Mouse (Mus musculus) kidney, postnatal 4 days (tissue): Measurements from ENCODE around the gene Ints7.

Experiments used
- DNase-seq, 2 experiments: peaks; one replicate each; pipeline ENCODE4 v3.0.0; 2021; ENCODE audit warnings: mixed read lengths in 2 of 2

Gene Ints7

DNA sequence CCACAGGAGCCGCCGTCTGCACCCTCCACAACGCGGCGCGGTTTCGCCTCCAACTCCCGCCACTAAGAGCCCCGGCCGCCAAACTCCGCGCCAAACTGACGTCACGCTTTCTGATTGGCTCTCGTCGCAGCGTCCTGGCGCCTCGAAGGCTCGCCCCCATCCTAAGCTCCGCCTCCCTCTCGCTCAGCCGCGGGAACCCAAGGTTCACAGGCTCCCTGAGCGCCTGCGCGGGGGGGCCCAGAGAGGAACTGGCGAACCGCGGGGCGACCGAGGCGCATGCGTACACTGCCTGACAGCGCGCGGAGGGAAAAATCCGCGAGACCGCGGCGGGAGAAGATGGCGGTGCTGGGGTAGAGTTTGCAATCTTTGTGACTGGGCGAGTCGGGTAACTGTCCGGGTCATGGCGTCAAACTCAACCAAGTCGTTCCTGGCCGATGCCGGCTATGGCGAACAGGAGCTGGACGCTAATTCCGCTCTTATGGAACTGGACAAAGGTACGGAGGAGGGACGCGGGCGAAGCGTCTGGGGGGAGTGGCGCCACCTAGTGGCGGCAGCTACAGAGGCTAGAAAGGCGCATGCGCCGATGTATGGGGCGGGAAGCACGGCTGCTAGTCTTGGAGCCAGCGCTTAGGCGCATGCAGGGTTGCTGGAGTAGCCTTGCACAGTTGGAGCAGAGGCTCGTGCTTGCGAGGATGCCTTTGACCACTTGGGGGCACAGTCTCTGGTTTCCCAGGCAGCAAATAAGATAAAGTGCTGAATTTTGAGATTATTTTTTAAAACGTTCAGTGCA lies at the start of gene Ints7, which contains the start of gene Dtl:
Ints7 (plus strand) TSS at position 179 of the 790 bp plus-strand sequence.
Dtl (minus strand) TSS at position 87 of the 790 bp plus-strand sequence.
- DNase-seq = peak; percentile 100

DNA sequence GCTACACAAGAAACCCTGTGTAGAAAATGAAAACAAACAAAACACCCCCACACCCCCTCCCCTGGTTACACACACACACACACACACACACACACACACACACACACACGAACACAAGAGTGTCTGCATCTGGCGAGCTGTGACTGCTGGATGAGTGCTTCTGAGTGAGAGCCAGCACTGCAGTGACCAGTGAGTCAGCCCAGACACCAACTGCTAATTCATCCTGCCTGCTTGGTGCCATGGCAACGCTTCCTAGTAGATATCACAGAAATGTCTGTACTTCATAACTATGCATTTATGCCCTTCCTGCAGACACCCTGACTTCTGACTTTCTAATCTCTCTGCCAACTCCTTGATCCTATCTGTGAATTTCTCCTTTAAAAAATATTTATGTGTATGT lies 48.3 kb upstream of the Ints7 start:
- no peak for DNase-seq

DNA sequence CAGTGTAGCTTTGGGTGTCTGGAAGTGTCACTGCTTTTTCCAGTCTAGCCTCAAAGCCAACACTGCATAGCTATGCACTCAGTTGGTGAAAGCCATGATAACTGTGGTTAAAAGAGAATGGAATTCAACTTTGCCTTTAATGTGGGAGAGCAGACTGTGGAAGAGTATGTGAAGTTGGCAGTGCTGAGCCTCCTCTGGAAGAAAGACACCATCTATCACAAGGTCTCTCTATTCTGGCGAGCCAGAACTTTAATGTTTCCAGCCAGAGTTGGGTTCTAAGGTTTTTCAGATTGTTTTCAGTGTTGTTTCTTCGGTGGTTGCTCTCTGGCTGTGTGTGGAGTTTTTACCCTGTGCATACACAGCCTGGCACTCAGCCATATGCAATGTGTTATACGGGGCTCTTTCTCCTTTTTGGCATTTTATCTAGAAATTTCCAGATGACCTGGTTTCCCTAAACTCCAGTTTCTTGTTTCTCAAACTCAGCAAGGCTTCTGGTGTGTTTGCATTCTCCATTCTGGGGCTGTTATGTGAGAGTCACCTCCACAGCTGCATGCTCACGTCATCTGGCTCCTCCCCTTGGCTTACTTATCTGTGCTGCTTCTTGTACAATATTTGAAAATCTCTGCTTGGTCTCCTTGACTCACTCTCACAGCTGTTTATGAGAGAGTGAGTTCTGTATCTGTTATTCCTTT lies 47.4 kb upstream of the Ints7 start:
- peak in 1 of 2 experiments; percentile 12 for DNase-seq

DNA sequence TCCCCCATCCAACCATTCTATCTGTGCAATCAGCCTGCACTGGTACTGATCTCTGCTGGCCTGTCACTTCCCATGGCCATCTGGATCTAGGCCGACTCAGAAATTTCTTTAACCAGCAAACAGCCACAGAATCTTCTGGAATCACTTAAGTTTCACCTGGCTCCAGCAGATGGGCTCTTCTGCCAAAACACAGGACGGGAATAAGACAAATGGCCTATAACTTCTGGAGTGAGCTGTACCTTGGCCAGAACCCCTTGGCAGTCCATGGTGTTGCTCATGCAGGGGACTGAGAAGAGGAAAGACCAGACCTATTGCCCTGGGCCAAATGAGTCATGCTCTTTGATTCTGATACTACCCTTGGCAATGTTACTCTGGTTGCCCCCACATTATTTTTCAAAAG lies 46.0 kb upstream of the Ints7 start:
- no peak for DNase-seq

DNA sequence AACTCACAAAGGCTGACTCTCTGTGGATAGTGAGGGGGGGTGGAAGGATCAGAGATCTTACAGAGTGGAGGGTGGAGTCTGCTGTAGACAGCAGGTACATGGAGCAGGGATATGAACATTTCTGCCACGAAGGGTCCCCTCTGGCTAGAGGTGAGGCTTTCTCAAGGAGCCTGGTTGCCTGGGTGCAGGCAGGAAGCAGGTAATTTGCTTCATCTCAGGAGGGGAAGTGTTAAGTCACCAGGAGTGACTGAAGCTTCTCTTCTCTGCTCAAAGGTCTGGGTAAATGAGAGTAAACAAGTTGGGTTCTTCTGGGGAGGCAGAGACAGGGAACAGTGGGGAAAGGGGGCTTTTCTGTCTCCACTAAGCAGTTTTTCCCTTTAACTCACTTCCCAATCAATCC lies 44.4 kb upstream of the Ints7 start:
- DNase-seq = no peak

DNA sequence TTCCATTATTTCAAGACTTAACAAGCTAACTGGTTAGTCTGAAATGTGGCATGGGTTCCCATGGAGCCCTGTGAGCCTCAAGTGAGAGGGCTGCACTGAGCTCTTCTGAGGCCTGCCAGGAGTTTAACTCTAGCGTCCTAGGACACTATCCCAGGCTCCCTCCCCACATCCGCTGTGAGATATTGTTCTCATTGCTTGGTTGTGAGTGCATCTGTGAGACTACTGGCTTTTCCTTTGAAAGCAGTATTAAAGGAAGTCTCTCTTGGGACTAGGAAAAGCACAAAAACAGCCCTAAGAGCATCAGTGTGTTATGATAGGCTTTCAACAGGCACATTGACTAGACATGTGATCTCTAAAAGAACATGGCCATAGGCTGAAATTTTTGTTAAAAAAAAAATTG lies 40.5 kb upstream of the Ints7 start:
- no peak for DNase-seq

DNA sequence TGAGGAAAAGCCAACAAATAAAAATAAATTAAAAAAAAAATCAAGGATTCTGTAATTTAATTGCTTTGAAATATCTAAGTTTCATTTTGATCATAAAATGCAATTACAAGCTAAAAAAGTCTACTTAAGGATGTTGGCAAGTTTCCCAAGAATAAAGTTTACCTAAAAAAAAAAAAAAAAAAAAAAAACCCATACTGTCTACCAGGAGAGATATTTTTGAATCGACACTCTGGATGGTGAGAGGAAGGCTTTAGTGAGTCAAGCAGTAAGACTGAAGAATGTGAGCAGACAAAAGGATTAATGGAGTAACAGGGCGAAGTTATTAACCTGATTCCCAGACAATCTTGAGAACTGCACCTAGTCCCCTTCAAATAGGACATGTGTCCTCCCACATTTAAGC lies 35.1 kb upstream of the Ints7 start:
- no peak for DNase-seq

DNA sequence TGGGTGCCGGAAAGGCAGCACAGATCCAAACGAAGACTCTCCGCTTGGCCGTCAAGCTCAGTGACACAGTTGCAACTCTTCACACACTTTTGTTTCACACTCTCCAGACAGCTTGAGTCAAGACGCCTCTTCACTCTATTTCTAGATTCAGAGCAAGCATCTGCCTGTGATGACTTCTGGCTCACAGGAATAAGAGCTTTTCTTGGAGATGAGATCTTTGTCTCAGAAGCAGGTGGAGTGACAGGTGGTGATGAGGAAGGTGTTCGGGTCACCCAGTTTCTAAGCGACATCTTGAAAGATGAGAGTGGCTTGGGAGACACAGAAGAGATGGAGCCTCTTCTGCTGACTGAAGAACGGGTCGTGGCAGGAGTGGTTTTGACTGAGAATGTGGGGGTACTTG lies 34.4 kb upstream of the Ints7 start:
- DNase-seq = no peak

DNA sequence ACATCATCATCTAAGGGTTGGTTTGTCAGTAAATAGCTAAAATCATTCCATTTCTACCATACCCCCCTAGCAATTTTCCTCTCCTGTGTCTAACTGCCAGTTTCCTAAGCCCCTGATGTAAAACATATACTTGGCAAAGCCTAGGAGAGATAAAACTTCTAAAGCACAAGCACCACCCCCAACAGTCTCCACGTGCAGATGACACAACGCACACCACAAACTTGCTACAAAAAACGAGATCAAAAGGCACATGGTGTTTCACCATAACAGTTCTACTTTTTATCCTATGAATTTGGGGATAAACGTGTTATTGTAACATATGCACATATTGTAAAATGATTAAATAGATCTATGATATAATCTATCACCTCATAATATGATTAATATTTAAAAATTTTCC lies 33.8 kb upstream of the Ints7 start:
- no peak for DNase-seq

DNA sequence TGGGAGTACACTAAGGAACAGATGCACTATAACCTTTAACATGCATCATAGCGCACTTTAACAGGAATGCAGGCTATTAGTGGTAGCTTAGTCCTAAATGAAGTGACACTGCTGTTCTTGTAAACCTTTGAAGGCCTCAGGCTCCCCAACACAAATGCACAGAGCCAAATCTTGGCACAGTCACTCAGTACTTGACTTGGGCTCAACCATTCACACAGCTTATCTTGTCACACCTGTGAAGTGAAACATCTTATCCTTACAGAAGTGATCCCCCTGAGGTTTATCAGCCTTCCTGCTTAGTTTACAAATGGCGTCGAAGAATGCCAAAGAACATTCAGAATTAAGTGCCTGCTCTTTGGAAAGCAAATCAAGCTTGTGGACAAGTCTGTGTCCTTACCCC lies 31.7 kb upstream of the Ints7 start:
- no peak for DNase-seq

DNA sequence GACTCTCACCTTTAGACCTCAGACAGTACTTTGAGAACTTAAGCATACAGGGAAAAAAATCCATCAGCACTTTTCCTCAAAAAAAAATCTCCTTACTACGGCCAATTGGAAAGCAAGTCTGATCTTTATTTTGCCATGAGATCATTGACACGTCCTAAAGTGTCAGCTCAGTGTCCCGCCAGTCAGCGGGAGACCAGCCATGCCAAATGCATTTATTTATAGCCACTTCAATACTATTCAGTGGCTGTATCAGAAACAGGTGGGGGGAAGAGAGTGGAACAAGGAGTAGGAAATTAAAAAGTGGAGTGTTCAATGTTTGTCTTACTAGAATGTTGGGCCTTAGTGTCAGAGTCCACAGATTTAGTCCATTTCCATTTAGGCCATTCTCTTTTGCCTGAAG lies 24.6 kb upstream of the Ints7 start:
- no peak for DNase-seq

DNA sequence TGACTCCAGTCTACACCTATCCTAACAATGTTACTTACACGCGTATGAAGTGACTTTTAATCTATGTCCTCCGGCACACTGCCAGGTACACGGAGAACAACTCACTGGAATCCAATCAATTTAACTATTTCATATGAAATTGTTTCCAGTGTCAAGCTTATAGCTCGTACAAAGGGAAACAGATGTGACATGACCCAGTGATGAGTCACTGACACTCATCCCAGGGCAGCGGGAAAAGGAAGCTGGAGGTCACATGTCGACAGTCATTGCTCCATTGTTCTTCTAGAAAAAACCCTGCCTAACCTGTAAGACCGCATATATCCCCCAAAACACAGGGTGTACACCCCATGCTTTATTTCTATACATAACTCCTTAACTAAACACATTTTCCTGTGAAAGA lies 18.3 kb upstream of the Ints7 start:
- peak; percentile 14 to 29 for DNase-seq

DNA sequence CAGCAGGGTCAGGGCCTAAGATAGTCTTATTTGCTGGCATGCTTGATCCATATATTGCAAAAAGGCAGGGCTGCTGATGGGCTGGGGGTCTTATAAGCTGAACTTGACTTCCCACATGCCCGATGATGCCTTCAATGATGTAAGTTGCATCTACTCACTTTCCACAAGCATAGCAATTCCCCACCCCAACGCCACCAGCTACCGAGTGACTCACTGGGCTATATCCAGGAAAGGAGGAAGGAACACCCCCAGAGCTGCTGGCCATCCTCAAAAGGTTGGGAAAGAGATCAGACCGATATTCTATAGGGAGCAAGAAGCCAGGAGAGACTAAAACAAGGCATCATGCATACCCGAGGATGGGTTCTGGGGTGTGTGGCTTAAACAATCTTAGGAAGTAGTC lies 15.7 kb upstream of the Ints7 start:
- DNase-seq = no peak

DNA sequence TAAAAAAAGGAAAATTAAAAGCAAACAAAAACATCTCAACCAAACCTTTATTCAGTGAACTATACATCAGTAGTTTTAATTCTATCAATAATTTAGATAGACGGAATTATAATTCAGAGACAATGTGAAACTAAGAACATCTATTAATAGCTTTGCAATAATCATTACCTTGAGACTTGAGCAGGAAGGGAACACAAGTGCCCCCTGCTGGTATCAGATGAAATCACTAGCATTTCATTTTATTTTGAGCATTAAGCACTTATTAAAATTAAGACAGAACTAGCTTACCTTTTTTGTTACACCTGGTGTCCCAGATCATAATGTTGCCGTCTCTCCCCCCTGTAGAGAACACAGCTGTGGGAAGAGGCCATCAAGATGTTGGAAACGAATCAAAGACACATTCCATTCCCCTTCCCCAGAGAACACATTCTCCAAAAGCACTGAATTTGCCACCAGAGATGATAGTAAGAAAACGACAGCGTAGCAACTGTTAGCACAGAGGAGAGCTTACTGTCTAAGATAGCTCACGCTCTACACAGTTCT lies 12.5 kb upstream of the Ints7 start:
- peak; percentile 22 to 37 for DNase-seq

DNA sequence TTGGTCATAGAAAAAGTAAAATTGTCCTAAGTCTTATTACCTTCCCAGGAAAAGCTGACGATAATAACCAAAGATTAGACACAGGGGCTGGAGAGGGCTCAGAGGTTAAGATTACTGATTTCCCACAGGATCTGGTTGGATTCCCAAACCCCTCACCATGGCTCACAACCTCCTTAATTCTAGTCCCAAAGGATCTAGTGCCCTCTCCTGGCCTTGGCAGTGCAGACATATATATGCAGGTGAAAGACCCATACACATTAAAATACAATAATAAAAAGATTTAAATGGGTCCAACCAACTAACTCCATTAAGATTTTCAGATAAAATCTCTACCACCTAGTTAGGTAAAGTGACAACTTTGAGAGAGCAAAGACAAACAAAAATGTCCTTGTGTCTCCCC lies 7.6 kb upstream of the Ints7 start:
- peak; percentile 24 to 49 for DNase-seq

DNA sequence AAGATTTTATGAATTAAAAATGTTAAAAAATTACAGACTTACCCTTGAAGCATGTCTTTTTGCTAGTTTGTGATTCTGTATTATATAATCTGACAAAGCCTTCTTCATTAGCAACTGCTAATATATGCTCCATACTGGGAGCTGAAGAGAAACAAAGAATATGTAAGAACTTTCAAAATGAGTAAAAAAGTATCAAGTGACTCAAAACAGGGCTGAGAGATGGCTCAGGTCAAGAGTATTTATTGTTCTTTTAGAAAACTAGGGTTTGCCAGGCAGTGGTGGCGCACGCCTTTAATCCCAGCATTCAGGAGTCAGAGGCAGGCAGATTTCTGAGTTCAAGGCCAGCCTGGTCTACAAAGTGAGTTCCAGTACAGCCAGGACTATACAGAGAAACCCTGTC lies 5.8 kb upstream of the Ints7 start:
- DNase-seq = no peak

DNA sequence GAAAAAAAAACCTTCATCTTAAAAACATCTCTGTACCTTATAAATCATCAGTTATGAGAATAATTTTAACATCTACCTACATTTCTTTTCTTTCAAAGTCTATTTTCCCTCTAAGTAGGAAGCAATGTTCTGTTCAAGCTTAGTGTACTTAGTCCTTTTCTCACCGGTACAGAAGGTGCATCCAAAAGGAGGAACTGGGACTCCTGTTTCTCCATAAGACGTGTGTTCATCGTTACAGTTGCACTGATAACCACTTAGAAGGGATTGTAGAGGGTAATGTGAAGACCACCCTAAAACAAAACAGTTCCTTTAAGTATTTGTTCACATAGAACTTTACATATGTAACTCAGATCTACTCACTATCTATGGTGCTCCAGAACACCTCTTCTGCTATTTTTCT lies 5.0 kb upstream of the Ints7 start:
- DNase-seq = no peak

DNA sequence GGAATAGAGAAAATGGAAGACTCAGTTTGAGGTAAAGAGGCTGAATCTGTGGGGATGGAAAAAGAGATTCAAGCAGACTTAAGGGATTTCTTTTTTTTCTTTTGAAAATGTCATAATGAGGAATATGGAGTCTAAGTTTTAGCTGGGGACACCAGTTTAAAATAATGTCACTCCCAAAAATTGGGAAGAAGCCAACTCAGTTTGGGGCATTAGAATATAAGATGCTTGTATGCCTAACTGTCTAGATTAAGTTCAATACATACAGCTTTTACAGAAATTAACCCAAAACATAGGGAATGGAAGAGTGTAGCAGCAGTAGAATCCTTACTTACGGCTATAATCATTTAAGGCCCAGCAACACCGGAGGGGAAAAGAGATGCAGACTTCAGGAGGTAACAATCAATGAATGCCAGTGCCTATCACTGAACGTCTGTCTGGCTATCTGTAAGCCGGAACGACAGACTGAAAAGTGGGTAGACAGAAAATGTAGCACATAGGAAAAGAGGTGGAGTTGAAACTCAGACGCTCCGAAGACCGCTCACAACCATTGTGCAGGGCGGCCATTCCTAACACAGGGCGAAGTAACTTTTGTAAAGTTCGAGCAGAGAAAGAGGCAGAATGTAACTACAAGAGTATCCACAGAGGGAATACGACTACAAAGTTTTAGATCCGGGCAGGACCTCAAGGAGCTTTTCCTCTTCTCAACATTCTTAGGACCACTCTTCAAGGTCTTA lies 1.4 kb upstream of the Ints7 start:
- peak in 1 of 2 experiments; percentile 33 for DNase-seq

DNA sequence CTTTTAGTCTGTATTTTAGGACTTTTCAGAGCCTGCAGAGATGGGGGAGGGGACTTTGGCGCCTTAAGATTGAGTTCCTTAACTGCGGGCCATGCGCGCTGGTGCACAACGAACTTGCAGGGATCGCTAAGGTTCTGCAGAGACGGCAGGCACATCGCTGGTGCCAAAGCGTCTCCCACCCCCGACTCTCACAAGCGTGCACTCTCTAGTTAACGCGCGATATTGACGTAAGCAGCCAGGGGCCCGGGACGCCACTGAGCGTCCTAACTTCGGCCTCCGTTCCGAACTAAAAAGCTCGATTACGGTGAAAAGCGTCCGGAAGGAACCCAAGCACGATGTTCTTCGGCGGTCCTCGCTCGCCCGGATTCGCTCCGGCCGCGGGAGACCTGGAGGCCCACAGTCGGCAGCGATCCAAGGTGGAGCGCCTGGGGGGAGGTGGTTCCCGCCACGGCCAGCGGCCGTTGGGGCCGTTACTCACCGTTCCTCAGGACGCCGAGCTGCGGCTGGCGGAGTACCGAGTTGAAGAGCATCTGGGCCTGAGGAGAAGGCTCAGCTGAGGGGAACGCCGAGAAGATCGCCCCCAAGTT lies 472 bp upstream of the Ints7 start:
- peak; percentile 69 to 82 for DNase-seq

DNA sequence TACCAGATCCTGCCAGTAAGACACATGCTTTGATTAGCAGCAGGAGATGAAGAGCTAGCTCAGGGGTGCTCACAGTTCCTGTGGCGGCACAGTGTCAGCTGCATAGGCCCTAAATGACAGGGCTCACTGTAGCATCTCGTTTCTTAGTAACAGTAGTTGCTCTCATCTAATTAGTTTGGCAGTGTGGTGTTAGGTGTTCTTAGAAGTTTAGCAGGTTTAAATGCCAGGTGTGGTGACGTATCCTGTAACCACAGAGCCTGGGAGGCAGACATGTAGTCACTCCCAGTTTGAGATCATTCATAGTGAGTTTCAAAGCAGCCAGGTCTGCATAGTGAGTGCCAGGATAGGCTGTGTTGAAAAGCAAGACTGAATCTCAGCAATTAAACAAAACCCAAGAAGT lies 4.1 kb downstream of the Ints7 start:
- DNase-seq = no peak

DNA sequence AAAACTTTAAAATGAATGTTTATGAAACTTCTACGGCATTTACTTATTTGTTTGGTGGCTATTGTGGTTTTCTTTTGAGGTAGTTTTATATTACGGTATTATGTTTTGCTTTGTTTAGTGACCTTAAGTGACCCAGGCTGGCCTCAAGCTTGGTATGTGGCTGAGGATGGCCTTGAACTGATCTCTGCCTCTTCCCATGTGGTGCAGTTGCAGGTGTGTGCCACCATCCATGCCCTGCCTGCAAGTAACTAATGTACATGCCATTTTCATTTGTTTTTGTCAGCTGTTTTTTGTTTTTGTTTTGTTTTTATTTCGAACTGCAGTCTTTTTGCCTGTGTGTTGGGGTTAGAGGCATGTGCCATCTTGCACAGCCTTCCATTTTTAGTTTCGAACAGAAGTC lies 6.2 kb downstream of the Ints7 start:
- no peak for DNase-seq

DNA sequence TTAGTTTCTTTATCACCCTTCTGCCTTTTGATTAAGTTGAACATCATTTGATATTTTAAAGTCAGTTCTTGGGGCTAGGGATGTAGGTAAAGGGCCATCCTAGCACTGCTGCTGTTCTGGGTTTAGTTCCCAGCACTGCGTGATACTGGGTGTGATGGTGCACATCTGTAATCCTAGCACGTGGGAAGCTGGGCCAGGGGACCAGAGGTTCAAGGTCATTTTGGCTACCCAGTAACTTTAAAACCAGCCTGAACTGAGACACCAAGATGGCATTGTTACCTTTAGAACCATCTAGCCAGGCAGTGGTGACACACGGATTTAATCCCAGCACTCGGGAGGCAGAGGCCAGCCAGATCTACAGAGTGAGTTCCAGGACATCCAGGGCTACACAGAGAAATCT lies 8.4 kb downstream of the Ints7 start:
- no peak for DNase-seq

DNA sequence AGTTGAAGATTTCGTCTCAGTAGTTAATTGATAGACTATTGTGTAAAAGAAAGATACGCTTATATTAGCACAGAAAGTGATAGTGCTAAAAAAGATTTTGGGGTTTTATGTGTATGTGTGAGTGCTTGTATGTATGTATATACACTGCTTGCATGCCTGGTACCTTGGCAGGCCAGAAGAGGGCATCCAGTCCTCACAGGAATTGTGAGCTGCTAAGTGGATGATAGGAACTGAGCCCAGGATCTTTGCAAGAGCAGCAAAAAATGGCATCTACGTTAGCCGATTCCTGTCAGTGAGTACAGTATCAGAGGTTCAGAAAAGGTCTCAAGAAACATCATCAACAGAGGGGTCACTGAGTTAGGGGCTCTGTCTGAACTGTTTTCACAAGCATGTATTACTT lies 9.0 kb downstream of the Ints7 start:
- DNase-seq = no peak
